Mouse (Mus musculus): ENCODE measurements at regions not wholly inside any gene's neighbourhood (a gene's known extent, or its start where the extent isn't known, plus 50 kb on each side); places are given as distances from the start of the nearest gene placed in this dataset.

- DNase-seq (ENCODE audit: low spot score) = no peak
Observed at GRCm38 (mm10) chr12:71481899-71482593, 172.4 kb downstream of the Dact1 start.

- no peak for DNase-seq (ENCODE audit: low spot score)
Observed at GRCm38 (mm10) chr12:71482619-71483018, 172.9 kb downstream of the Dact1 start.

GRCm38 (mm10) chr12:71483536-71484165, 174.0 kb downstream of the Dact1 start:
- DNase-seq (ENCODE audit: low spot score) = no peak

- DNase-seq (ENCODE audit: low spot score) = no peak
Observed at GRCm38 (mm10) chr12:71484286-71484685, 174.6 kb downstream of the Dact1 start.

- no peak for DNase-seq (ENCODE audit: low spot score)
Observed at GRCm38 (mm10) chr12:71486078-71486477, 176.4 kb downstream of the Dact1 start.

GRCm38 (mm10) chr12:71487591-71488435, 178.1 kb downstream of the Dact1 start:
- DNase-seq (ENCODE audit: low spot score) = no peak

- DNase-seq (ENCODE audit: low spot score) = no peak
Observed at GRCm38 (mm10) chr12:71489295-71489694, 179.6 kb downstream of the Dact1 start.

GRCm38 (mm10) chr12:71494803-71495293, 185.2 kb downstream of the Dact1 start:
- DNase-seq (ENCODE audit: low spot score) = no peak

GRCm38 (mm10) chr12:71498246-71499029, 188.8 kb downstream of the Dact1 start:
- no peak for DNase-seq (ENCODE audit: low spot score)

GRCm38 (mm10) chr12:71501299-71501810, 191.7 kb downstream of the Dact1 start:
- DNase-seq (ENCODE audit: low spot score) = no peak

GRCm38 (mm10) chr12:71503265-71503664, 193.6 kb downstream of the Dact1 start:
- no peak for DNase-seq (ENCODE audit: low spot score)

GRCm38 (mm10) chr12:71506206-71506605, 196.5 kb downstream of the Dact1 start:
- DNase-seq (ENCODE audit: low spot score) = no peak

- DNase-seq (ENCODE audit: low spot score) = no peak
Observed at GRCm38 (mm10) chr12:71506716-71507115, 197.0 kb downstream of the Dact1 start.

GRCm38 (mm10) chr12:71512915-71513612, 203.4 kb downstream of the Dact1 start:
- no peak for DNase-seq (ENCODE audit: low spot score)

GRCm38 (mm10) chr12:71519520-71519919, 209.8 kb downstream of the Dact1 start:
- DNase-seq (ENCODE audit: low spot score) = no peak

- DNase-seq (ENCODE audit: low spot score) = no peak
Observed at GRCm38 (mm10) chr12:71521936-71522335, 212.3 kb downstream of the Dact1 start.

GRCm38 (mm10) chr12:71522451-71522850, 212.8 kb downstream of the Dact1 start:
- no peak for DNase-seq (ENCODE audit: low spot score)

GRCm38 (mm10) chr12:71524156-71524555, 214.5 kb downstream of the Dact1 start:
- no peak for DNase-seq (ENCODE audit: low spot score)

GRCm38 (mm10) chr12:71525255-71525927, 215.7 kb downstream of the Dact1 start:
- no peak for DNase-seq (ENCODE audit: low spot score)

- no peak for DNase-seq (ENCODE audit: low spot score)
Observed at GRCm38 (mm10) chr12:71526623-71527022, 216.9 kb downstream of the Dact1 start.

All from lung, postnatal 25 days (tissue).